Mouse (Mus musculus) kidney, embryonic 16.5 days (tissue): ENCODE data around the gene F2rl2. TPM values are rescaled to one million over a fixed set of nuclear protein-coding genes. Genes with fewer than 3 reads are reported as not detected.

ENCODE experiments used
- ATAC-seq: fragments of 200-750 bp; cut with Nextera tagmentation; 2 replicates; pipeline ENCODE4 v1.8.0; 2017; ENCODE audit warnings: moderate TSS enrichment; ENCODE audit not compliant: low FRiP score, low TSS enrichment
- H3K27ac ChIP-seq: fragments of 300-500 bp; sonication (generic); 2 replicates; pipeline ENCODE4 v1.5.1; 2014; ENCODE audit warnings: low read length
- H3K27me3 ChIP-seq: fragments of 300-500 bp; sonication (generic); 2 replicates; pipeline ENCODE4 v1.6.1; 2014; ENCODE audit warnings: low read length, control low read depth, mixed read lengths; ENCODE audit not compliant: insufficient read depth
- H3K36me3 ChIP-seq: fragments of 300-500 bp; sonication (generic); 2 replicates; pipeline ENCODE4 v1.6.1; 2014; ENCODE audit warnings: low read length, control low read depth, mixed read lengths; ENCODE audit not compliant: insufficient read depth
- H3K4me1 ChIP-seq: fragments of 300-500 bp; sonication (generic); 2 replicates; pipeline ENCODE4 v1.6.1; 2014; ENCODE audit warnings: low read length, control low read depth, mixed read lengths; ENCODE audit not compliant: insufficient read depth
- H3K4me2 ChIP-seq: fragments of 300-500 bp; sonication (generic); replicated peaks from 2 replicates; pipeline ENCODE4 v1.6.1; 2014; ENCODE audit warnings: low read depth, low read length
- H3K4me3 ChIP-seq: fragments of 300-500 bp; sonication (generic); 2 replicates; pipeline ENCODE4 v1.5.1; 2014; ENCODE audit warnings: mild to moderate bottlenecking, low read length
- H3K9ac ChIP-seq: fragments of 300-500 bp; sonication (generic); replicated peaks from 2 replicates; pipeline ENCODE4 v1.6.1; 2014; ENCODE audit warnings: low read length
- H3K9me3 ChIP-seq: fragments of 300-500 bp; sonication (generic); 2 replicates; pipeline ENCODE4 v1.6.1; 2016; ENCODE audit warnings: low read length, control low read depth
- WGBS: fragments of 180-500 bp; shearing (Covaris S2); extraction: QIAGEN DNeasy Blood & Tissue Kit; methylation state at CpG from one replicate; pipeline ENCODE4 v1.1.7; 2014; 5-methylcytosine and 5-hydroxymethylcytosine counted together
- polyA plus RNA-seq: library from polyadenylated mRNA; unstranded; fragments of >200 nt; fragmentation: Nextera tagmentation; extraction: Ambion mirVana; gene quantifications from 2 replicates; pipeline ENCODE4 v1.2.1, GENCODE M21; 2015

Gene F2rl2
- polyA plus RNA-seq, 1 experiment from 2014 or later = 0.30 TPM

DNA sequence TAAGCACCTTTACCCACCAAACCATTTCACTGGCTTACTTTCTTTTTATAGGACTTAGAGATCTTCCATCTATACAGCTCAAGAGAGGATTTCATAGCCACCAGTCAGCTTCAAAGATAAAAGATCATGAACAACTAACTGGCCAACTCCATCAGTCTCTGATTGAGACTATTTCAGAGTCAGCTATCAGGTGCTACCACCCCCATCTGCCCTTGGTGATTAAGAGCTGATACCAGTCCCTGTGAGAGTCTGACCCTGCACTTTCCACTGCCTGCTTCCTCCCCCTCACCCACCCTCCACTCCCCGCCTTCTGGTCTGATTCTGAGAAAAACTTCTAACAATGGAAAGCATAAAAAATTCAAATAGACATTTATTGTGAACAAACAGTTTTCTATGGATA lies 8.1 kb upstream of the F2rl2 start:
- WGBS = 92% methylated on average over 1 of the region's 1 CpGs
- H3K36me3 ChIP-seq = no peaks in the 10 kb centered on the region
- ATAC-seq = no peak

DNA sequence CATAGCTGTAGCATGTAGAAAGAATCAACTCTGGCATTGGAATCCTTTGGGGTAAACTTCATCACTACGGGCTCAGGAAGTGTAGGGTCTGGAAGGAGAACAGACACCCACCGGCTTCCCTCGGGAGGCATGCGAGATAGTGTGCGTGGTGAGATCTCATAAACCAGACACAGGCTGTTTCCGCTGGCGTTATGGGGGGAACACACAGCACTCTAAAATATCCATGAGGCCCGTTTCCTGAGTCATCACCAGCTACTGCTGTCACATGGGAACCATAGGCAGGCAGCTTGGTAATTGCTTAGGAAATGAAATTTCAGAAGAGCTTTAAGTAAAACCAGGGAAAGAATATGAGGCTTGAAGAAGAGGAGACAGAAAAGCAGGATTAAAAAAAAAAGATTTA lies 4.5 kb upstream of the F2rl2 start:
- H3K9me3 ChIP-seq = no peaks in the 10 kb centered on the region
- no peak for ATAC-seq
- H3K9ac ChIP-seq = no peak overlapping the region
- no peaks in the 10 kb centered on the region for H3K36me3 ChIP-seq
- no peak overlapping the region for H3K4me2 ChIP-seq
- no peak overlapping the region for H3K27ac ChIP-seq
- WGBS = 85% methylated on average over 8 of the region's 8 CpGs
- H3K4me1 ChIP-seq = no peaks in the 10 kb centered on the region
- H3K27me3 ChIP-seq = no peaks in the 10 kb centered on the region
- no peak overlapping the region for H3K4me3 ChIP-seq

More for the DNA sequence above, 8.1 kb upstream of the F2rl2 start:
- H3K9me3 ChIP-seq = no peaks in the 10 kb centered on the region
- no peak overlapping the region for H3K4me2 ChIP-seq
- no peaks in the 10 kb centered on the region for H3K27me3 ChIP-seq
- no peak overlapping the region for H3K9ac ChIP-seq
- H3K4me1 ChIP-seq = no peaks in the 10 kb centered on the region
- H3K27ac ChIP-seq = no peak overlapping the region
- H3K4me3 ChIP-seq = no peak overlapping the region

DNA sequence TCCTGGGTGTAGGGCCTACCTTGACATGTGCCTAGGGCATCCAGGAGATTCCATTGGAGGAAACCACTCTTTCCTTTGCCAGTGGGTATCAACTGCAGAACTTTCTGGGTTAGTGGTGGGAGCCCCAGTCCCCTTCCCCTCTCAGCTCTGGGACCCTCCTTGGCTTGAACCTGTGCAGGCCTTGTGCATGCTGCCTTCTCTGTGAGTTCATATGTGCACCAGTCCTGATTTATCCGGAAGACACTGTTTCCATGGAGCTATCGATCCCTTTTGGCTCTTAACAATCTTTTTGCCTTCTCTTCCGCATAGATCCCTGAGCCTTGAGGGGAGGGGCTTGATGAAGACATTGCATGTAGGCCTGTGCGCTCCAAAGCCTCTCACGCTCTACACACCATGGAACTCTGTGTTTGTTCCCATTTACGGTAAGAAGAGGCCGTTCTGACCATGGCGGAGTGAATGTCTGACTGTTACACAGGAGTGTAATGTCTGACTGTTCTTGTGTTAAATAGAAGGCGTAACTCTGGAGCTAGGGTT lies 466 bp upstream of the F2rl2 start:
- H3K27me3 ChIP-seq = no peaks in the 10 kb centered on the region
- no peak overlapping the region for H3K4me3 ChIP-seq
- no peak overlapping the region for H3K4me2 ChIP-seq
- no peaks in the 10 kb centered on the region for H3K9me3 ChIP-seq
- no peaks in the 10 kb centered on the region for H3K4me1 ChIP-seq
- ATAC-seq = no peak
- WGBS = 96% methylated on average over 9 of the region's 9 CpGs
- H3K27ac ChIP-seq = no peak overlapping the region
- H3K9ac ChIP-seq = no peak overlapping the region
- H3K36me3 ChIP-seq = no peaks in the 10 kb centered on the region

DNA sequence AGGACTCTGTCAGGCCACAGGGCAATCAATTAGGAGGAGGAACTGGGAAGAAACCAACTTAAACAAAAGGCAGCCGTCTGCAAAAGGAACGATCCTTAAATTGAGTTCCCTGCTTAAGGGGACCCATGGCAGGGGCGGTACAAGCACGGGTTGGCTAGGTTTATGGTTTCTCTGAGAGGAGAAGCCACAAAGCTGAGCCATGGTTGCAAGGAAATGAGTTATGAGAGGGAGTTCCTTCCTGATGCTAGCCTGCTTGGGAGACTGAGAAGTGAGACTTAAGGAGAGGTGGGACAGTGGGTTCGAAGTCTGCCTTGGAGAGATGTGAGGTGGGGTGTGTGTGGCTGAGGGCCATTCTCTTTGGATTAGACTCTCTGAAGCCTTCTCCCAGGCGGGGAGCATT lies 1.2 kb downstream of the F2rl2 start:
- no peaks in the 10 kb centered on the region for H3K4me1 ChIP-seq
- no peak for ATAC-seq
- no peaks in the 10 kb centered on the region for H3K36me3 ChIP-seq
- H3K9ac ChIP-seq = no peak overlapping the region
- no peak overlapping the region for H3K27ac ChIP-seq
- no peaks in the 10 kb centered on the region for H3K9me3 ChIP-seq
- no peak overlapping the region for H3K4me2 ChIP-seq
- WGBS = 27% methylated on average over 6 of the region's 6 CpGs
- H3K27me3 ChIP-seq = no peaks in the 10 kb centered on the region
- no peak overlapping the region for H3K4me3 ChIP-seq

- no peak for ATAC-seq
- 70% methylated on average over 5 of the region's 5 CpGs for WGBS
- no peaks in the 10 kb centered on the region for H3K27me3 ChIP-seq
- no peak overlapping the region for H3K4me3 ChIP-seq
- no peak overlapping the region for H3K27ac ChIP-seq
- no peak overlapping the region for H3K9ac ChIP-seq
- no peaks in the 10 kb centered on the region for H3K4me1 ChIP-seq
- H3K36me3 ChIP-seq = no peaks in the 10 kb centered on the region
- no peaks in the 10 kb centered on the region for H3K9me3 ChIP-seq
- H3K4me2 ChIP-seq = no peak overlapping the region
These were observed 6.7 kb downstream of the F2rl2 start for GRCm38 (mm10) chr13:95703376-95703775.

DNA sequence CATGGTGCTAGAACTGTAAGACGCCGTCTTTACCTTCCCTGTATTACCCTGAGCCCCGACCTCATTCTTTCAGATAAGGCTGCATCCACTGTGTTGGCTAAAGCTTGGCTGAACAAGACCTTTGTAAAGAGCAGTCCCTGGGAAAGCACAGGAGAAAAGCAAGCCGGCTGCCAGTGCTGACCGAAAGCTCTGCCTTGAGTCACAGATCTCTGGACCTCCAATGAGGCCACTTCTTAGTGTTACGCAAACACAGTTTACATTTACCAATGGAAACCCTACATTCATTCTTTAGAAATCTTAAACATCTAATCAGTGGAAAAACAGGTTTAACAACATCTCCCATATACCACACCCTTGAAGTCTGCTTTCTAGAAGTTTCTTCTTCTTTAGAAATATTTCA lies 8.9 kb downstream of the F2rl2 start:
- Histone ChIP-seq H3K36me3 (no peaks in the 10 kb centered on the region), H3K27ac (no peak overlapping the region), H3K4me3 (no peak overlapping the region), H3K27me3 (no peaks in the 10 kb centered on the region), H3K4me1 (no peaks in the 10 kb centered on the region), H3K4me2 (no peak overlapping the region), H3K9ac (no peak overlapping the region), H3K9me3 (no peaks in the 10 kb centered on the region)
- no peak for ATAC-seq
- WGBS = 92% methylated on average over 6 of the region's 6 CpGs

DNA sequence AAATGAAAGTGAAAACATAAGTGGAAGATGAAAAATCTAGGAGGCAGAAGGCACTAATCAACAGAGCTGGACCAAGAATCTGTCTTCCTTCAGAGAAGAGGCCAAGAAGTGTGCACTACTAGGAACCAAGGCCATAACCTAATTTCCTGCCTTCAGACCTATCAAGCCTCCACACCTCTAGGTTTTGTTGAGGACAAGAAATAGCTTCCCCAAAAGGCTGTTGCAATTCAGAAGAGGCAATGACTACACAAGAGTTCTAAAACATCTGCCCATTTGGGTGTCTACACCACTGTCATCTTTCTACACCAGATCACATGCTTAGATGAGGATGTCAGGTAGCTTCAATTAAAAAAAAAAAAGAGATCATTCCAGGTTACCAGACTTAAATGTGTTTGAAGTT lies 15.4 kb downstream of the F2rl2 start:
- no peak overlapping the region for H3K27ac ChIP-seq
- H3K27me3 ChIP-seq = no peaks in the 10 kb centered on the region
- H3K9ac ChIP-seq = no peak overlapping the region
- no peaks in the 10 kb centered on the region for H3K36me3 ChIP-seq
- no peaks in the 10 kb centered on the region for H3K4me1 ChIP-seq
- H3K4me3 ChIP-seq = no peak overlapping the region
- ATAC-seq = no peak
- no peaks in the 10 kb centered on the region for H3K9me3 ChIP-seq
- H3K4me2 ChIP-seq = no peak overlapping the region

DNA sequence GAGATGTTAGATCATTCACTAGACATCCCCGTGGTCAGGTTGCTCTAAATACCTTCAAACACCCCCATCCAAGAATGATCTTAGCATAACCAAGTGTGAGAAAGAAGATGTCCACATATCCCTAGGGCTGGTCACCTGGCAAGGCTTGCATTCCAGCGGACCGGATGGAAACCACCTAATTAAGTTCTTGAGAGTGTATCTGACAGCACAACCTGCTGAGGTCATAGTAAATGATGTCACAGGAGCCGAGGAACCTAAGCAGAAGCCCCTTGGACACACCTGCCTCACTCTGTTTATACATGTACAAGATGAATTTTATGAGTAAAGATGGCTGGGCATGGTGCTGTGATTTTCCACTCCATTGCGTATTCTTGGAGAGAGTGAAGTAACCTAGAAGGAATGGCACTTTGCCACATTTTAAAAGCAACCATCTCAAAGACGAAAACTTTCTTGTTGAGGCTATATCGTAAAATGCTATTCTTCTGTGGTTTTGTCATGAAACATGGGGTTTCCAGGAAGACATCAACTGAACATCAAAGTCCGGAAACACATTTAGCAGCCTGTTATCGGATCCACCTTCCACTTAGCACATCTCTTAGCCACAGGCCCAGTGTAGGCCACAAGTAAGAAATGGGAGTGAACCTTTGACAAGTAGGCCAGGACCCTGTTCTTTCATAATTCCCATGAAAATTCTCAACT lies 16.1 kb downstream of the F2rl2 start:
- no peak for ATAC-seq
- 87% methylated on average over 9 of the region's 9 CpGs for WGBS
- Histone ChIP-seq H3K36me3 (no peaks in the 10 kb centered on the region), H3K9me3 (no peaks in the 10 kb centered on the region), H3K4me2 (no peak overlapping the region), H3K27me3 (no peaks in the 10 kb centered on the region), H3K4me1 (no peaks in the 10 kb centered on the region), H3K4me3 (no peak overlapping the region), H3K27ac (no peak overlapping the region), H3K9ac (no peak overlapping the region)

GRCm38 (mm10) chr13:95714271-95714975 lies 17.8 kb downstream of the F2rl2 start:
- Histone ChIP-seq H3K4me1 (no peaks in the 10 kb centered on the region), H3K27ac (no peak overlapping the region), H3K36me3 (no peaks in the 10 kb centered on the region), H3K9me3 (no peaks in the 10 kb centered on the region), H3K27me3 (no peaks in the 10 kb centered on the region), H3K4me2 (no peak overlapping the region), H3K4me3 (no peak overlapping the region), H3K9ac (no peak overlapping the region)
- WGBS = 70% methylated on average over 3 of the region's 3 CpGs
- ATAC-seq = no peak

DNA sequence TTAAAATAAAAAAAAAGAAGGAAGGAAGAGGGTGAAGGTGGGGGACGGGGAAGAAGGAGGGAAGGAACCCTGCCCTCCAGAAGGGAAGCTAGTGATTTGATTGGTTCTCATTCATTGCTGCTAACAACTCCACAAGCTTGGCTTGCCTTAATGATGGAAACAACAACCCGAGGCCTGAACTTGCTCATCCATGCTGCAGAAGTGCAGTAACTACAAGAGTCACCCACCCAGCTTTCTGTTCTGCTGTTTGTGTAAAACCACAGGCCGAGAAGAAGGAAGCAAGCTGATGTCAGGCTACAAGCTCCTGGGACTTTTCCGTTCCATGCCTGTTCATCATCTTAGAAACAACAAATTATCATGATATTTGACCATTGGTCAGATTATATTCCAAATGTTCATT lies 18.7 kb downstream of the F2rl2 start:
- Histone ChIP-seq H3K4me1 (peaks cover 3% of the 10 kb centered on the region; the same call in 1 of the 2 replicates), H3K4me3 (no peak overlapping the region), H3K36me3 (no peaks in the 10 kb centered on the region), H3K9ac (no peak overlapping the region), H3K27me3 (no peaks in the 10 kb centered on the region), H3K9me3 (no peaks in the 10 kb centered on the region), H3K4me2 (no peak overlapping the region), H3K27ac (no peak overlapping the region)
- no peak for ATAC-seq
- WGBS = 76% methylated on average over 4 of the region's 4 CpGs
